ENCODE assay signal across 23 mouse cellular contexts in the genomic region with DNA sequence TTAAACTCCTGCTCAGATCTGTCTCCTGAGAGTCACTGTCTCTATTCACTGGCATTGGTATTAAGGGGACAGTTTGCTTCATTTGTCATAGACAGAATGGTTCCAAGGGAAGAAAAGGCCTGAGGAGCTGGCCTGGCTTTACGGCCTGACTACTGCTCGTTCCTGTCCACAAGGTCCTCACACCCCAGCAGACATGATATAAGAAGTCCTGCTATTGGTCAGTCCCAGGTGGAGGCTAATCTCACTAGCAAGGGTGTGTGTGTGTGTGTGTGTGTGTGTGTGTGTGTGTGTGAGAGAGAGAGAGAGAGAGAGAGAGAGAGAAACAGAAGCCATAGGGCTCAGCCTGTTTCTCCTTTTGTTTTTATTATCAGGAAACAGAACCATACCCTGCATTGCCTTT. TPM values are rescaled to one million over a fixed set of nuclear protein-coding genes. Genes with fewer than 3 reads are reported as not detected.
DNase-seq lines count a peak whose midpoint lies in the region; ATAC-seq lines count a peak whose summit lies in the region.
"Had no signal": no experiment of that assay in that cellular context is flagged by ENCODE, and none has a peak within 500 bp of the region (broad histone marks: within the 10 kb centered on the region; RNA-seq: fewer than 3 reads in every experiment).

No protein-coding gene starts in this region.

- no peak overlapping the region for H3K4me2 ChIP-seq in heart, embryonic 12.5 days
- peak overlapping the region; percentile 14; the same call in 1 of the 2 replicates for H3K4me2 ChIP-seq in liver, embryonic 16.5 days (ENCODE audit: low read depth, low read length)
- H3K4me2 ChIP-seq: heart, embryonic 11.5 days; hindbrain, embryonic 12.5 days had no signal

- H3K27me3 ChIP-seq in heart, embryonic 12.5 days (replicated peaks): peaks cover 31% of the 10 kb centered on the region
- peaks cover 7% of the 10 kb centered on the region for H3K27me3 ChIP-seq in liver, embryonic 16.5 days (ENCODE audit: control insufficient read depth, insufficient read depth, low read depth, low read length)

- no peak overlapping the region for H3K9ac ChIP-seq in heart, embryonic 12.5 days
- no peak overlapping the region for H3K9ac ChIP-seq in liver, embryonic 16.5 days (ENCODE audit: low read depth, low read length)
- H3K9ac ChIP-seq: hindbrain, embryonic 12.5 days had no signal

- H3K4me3 ChIP-seq in heart, embryonic 12.5 days: no peak overlapping the region
- no peak overlapping the region for H3K4me3 ChIP-seq in liver, embryonic 16.5 days (ENCODE audit: low read depth, low read length)
- H3K4me3 ChIP-seq: embryonic facial prominence, embryonic 10.5 days; erythroblast, embryonic 14.5 days; forebrain, embryonic 10.5 days; gastrocnemius, adult 2 months; hindbrain, embryonic 12.5 days had no signal

- no peaks in the 10 kb centered on the region for H3K36me3 ChIP-seq in heart, embryonic 12.5 days
- no peaks in the 10 kb centered on the region for H3K36me3 ChIP-seq in liver, embryonic 16.5 days (ENCODE audit: control insufficient read depth, insufficient read depth)
- H3K36me3 ChIP-seq: embryonic facial prominence, embryonic 10.5 days; forebrain, embryonic 10.5 days; hindbrain, embryonic 12.5 days had no signal

- H3K9me3 ChIP-seq in heart, embryonic 12.5 days (replicated peaks): no peaks in the 10 kb centered on the region
- no peaks in the 10 kb centered on the region for H3K9me3 ChIP-seq in liver, embryonic 16.5 days (replicated peaks; ENCODE audit: control insufficient read depth, low read length)
- H3K9me3 ChIP-seq: embryonic facial prominence, embryonic 10.5 days; forebrain, embryonic 10.5 days; hindbrain, embryonic 12.5 days had no signal

- peaks cover 18% of the 10 kb centered on the region for H3K4me1 ChIP-seq in heart, embryonic 12.5 days (replicated peaks)
- peaks cover 19% of the 10 kb centered on the region for H3K4me1 ChIP-seq in liver, embryonic 16.5 days (ENCODE audit: control insufficient read depth, low read depth, low read length)

- 29% methylated on average over 2 of the region's 2 CpGs for WGBS in heart, embryonic 12.5 days
- 49% methylated on average over 2 of the region's 2 CpGs for WGBS in liver, embryonic 16.5 days (ENCODE audit: insufficient replicate concordance)

- no peak for DNase-seq in heart, adult 9 months (ENCODE audit: low spot score in 2 of 2)
- DNase-seq in retina, postnatal 1 day: peak; percentile 30
- no peak for DNase-seq in retina, embryonic 14.5 days (ENCODE audit: low spot score)
- DNase-seq in thymus, postnatal 10 days (ENCODE audit: low spot score in 2 of 2): no peak
- DNase-seq in urinary bladder, postnatal 14 days (ENCODE audit: low spot score): no peak
- DNase-seq: adrenal gland, postnatal 14 days; cerebellum, adult 2 months; cerebellum, postnatal 10 days; gastrocnemius, adult 2 months; gastrocnemius, postnatal 25 days; heart, postnatal 4 days had no signal

- no peak for ATAC-seq in heart, embryonic 12.5 days (ENCODE audit: insufficient number of reproducible peaks, low FRiP score)
- peak; percentile 60 for ATAC-seq in liver, embryonic 16.5 days (ENCODE audit: low read depth)
- ATAC-seq: activated CD4-positive, CD25-positive, alpha-beta regulatory T cell, adult 4 months; forebrain, embryonic 14.5 days; hindbrain, embryonic 16.5 days; Patski had no signal

- H3K27ac ChIP-seq in heart, embryonic 12.5 days (ENCODE audit: poor library complexity, severe bottlenecking): 0 out of 2 replicates have a peak overlapping the region, but pooled peaks have one; percentile 9
- H3K27ac ChIP-seq in liver, embryonic 16.5 days (ENCODE audit: low read length): peak overlapping the region; percentile 18
- H3K27ac ChIP-seq: embryonic facial prominence, embryonic 10.5 days; forebrain, embryonic 10.5 days; gastrocnemius, adult 2 months; hindbrain, embryonic 12.5 days had no signal

RNA-seq across cellular contexts. Expression of a gene that starts 30.9 kb away (rescaled TPM):
- not detected in 2 replicates for polyA plus RNA-seq in heart, embryonic 12.5 days (2016; fragmentation: Nextera tagmentation; extraction: Ambion mirVana)
- polyA plus RNA-seq in liver, embryonic 16.5 days (2015; fragmentation: Nextera tagmentation; extraction: Ambion mirVana): not detected in 2 replicates
- polyA plus RNA-seq: activated CD4-positive, CD25-positive, alpha-beta regulatory T cell, adult 4 months; erythroblast, embryonic 14.5 days; forebrain, embryonic 14.5 days; heart, postnatal 0 days; Patski had no signal

RNA-seq across cellular contexts. Expression of a gene that starts 54.2 kb away (rescaled TPM):
- 6.5 and 6.6 TPM in 2 replicates for polyA plus RNA-seq in heart, embryonic 12.5 days (2016; fragmentation: Nextera tagmentation; extraction: Ambion mirVana)
- polyA plus RNA-seq in liver, embryonic 16.5 days (2015; fragmentation: Nextera tagmentation; extraction: Ambion mirVana): 3.9 and 6.4 TPM in 2 replicates
